8 mouse cellular contexts compared by ENCODE assay signal in genomic region chr4:62696699-62697404, GRCm38 (mm10).
A peak's percentile ranks its signal among the peaks of the same experiment; 100 is the strongest.
DNase-seq lines count a peak whose midpoint lies in the region; ATAC-seq and TF ChIP-seq lines count a peak whose summit lies in the region.

No protein-coding gene starts in this region.

- DNase-seq in hindbrain, postnatal 0 days (ENCODE audit: low spot score): peak; percentile 64
- DNase-seq in adrenal gland, postnatal 10 days: peak; percentile 76
- DNase-seq in gastrocnemius, adult 2 months: peak; percentile 72
- DNase-seq in kidney, postnatal 25 days: peak; percentile 61 to 72
- peak; percentile 75 for DNase-seq in testis, postnatal 10 days (ENCODE audit: low spot score)
- DNase-seq in urinary bladder, postnatal 10 days (ENCODE audit: low spot score): no peak
- no peak for DNase-seq in urinary bladder, postnatal 4 days (ENCODE audit: low spot score in 2 of 2)

- H3K9me3 ChIP-seq in hindbrain, postnatal 0 days (ENCODE audit: low read length): no peaks in the 10 kb centered on the region
- H3K9me3 ChIP-seq in hindbrain, embryonic 16.5 days (ENCODE audit: control insufficient read depth, low read length): no peaks in the 10 kb centered on the region

- H3K27ac ChIP-seq in hindbrain, postnatal 0 days: peak overlapping the region; percentile 20; the same call in 1 of the 2 replicates
- no peak overlapping the region; the same call in 1 of the 2 replicates for H3K27ac ChIP-seq in hindbrain, embryonic 16.5 days (ENCODE audit: low read depth, low read length)
- peak overlapping the region; percentile 77 for H3K27ac ChIP-seq in gastrocnemius, adult 2 months

- no peak overlapping the region for H3K9ac ChIP-seq in hindbrain, postnatal 0 days (replicated peaks; ENCODE audit: low read length)
- H3K9ac ChIP-seq in hindbrain, embryonic 16.5 days (ENCODE audit: low read depth, low read length): no peak overlapping the region

- intact Hi-C loops in gastrocnemius, adult 2 months (cut with DNase I): loop anchor here (1.0 to 5.0 kb wide), 3 partner anchors 35 to 136 kb away; no protein-coding TSS in a partner anchor

- H3K27me3 ChIP-seq in hindbrain, postnatal 0 days (ENCODE audit: insufficient read depth, low read length): no peaks in the 10 kb centered on the region
- H3K27me3 ChIP-seq in hindbrain, embryonic 16.5 days (replicated peaks; ENCODE audit: control insufficient read depth, insufficient read depth, low read length): no peaks in the 10 kb centered on the region

- H3K4me2 ChIP-seq in hindbrain, postnatal 0 days (ENCODE audit: low read depth, low read length): no peak overlapping the region
- H3K4me2 ChIP-seq in hindbrain, embryonic 16.5 days (ENCODE audit: low read length): no peak overlapping the region

- 33% methylated on average over 7 of the region's 7 CpGs for WGBS in hindbrain, postnatal 0 days
- 44% methylated on average over 7 of the region's 7 CpGs for WGBS in hindbrain, embryonic 16.5 days

- H3K4me3 ChIP-seq in hindbrain, postnatal 0 days (ENCODE audit: low read length): no peak overlapping the region
- no peak overlapping the region for H3K4me3 ChIP-seq in hindbrain, embryonic 16.5 days (ENCODE audit: low read length)
- H3K4me3 ChIP-seq in gastrocnemius, adult 2 months: peak overlapping the region; percentile 45

- H3K36me3 ChIP-seq in hindbrain, postnatal 0 days (ENCODE audit: insufficient read depth, low read length): peaks cover 11% of the 10 kb centered on the region; the same call in 1 of the 2 replicates
- peaks cover 15% of the 10 kb centered on the region for H3K36me3 ChIP-seq in hindbrain, embryonic 16.5 days (ENCODE audit: control insufficient read depth, insufficient read depth, low read length)

- peaks cover 24% of the 10 kb centered on the region for H3K4me1 ChIP-seq in hindbrain, postnatal 0 days (ENCODE audit: insufficient read depth, low read length)
- H3K4me1 ChIP-seq in hindbrain, embryonic 16.5 days (ENCODE audit: control insufficient read depth, insufficient read depth, low read depth, low read length): peaks cover 37% of the 10 kb centered on the region

- no peak for TF ChIP-seq CTCF in hindbrain, postnatal 0 days (IDR thresholded peaks at IDR 0.05; ENCODE audit: low read depth)
- no peak for TF ChIP-seq CTCF in gastrocnemius, adult 2 months (IDR thresholded peaks at IDR 0.05)

- ATAC-seq in hindbrain, postnatal 0 days: no peak
- ATAC-seq in hindbrain, embryonic 16.5 days: no peak

Comparison
In these comparisons a context has a peak if more than half of its experiments do, and no peak if none do; other contexts are left out.
1. DNase-seq: peak in hindbrain, postnatal 0 days (single experiment), adrenal gland, postnatal 10 days (single experiment), gastrocnemius, adult 2 months (single experiment), kidney, postnatal 25 days (2 of 2) and testis, postnatal 10 days (single experiment); none in urinary bladder, postnatal 10 days (single experiment) and urinary bladder, postnatal 4 days (0 of 2).